Mouse (Mus musculus) gastrocnemius, postnatal 36 days (tissue): Measurements from ENCODE around the gene Gm21663. TPM values are rescaled to one million over a fixed set of nuclear protein-coding genes. Genes with fewer than 3 reads are reported as not detected.
"Not testable (repeated sequence)": the region's sequence is repeated elsewhere in the genome, so short reads cannot be mapped to it uniquely, and the experiment has no call there.

Experiments used
- DNase-seq, 2 experiments: peaks; one replicate each; pipeline ENCODE4 v3.0.0; 2022
- intact Hi-C: fragments of 180-260 bp; cut with DNase I; formaldehyde crosslinking; loops from one replicate; pipeline ENCODE4 v1.15.1; 2025
- long read RNA-seq, 2 experiments: library from polyadenylated mRNA; stranded (forward); transcript quantifications; one replicate each; pipeline ENCODE4 v2.0.0; 2021
- total RNA-seq, 2 experiments: library from RNA; stranded (reverse); gene quantifications; 2 replicates each; pipeline ENCODE4 v1.2.3; 2021

The Gm21663 gene
- total RNA-seq: not detected
- long read RNA-seq, experiment 1: 0 reads
- long read RNA-seq, experiment 2: 0 reads

- DNase-seq, intact Hi-C loops: not testable (repeated sequence)
These were observed at the start of gene Gm21663 for GRCm38 (mm10) chr5:25942281-25942680. Gm21663 (minus strand) TSS chr5:25942381.

GRCm38 (mm10) chr5:25988550-25988949 is 46.4 kb upstream of the Gm21663 start, which contains the start of gene Gm21698:
Gm21698 (minus strand) TSS chr5:25988650.
- intact Hi-C loops, DNase-seq: not testable (repeated sequence)

DNA sequence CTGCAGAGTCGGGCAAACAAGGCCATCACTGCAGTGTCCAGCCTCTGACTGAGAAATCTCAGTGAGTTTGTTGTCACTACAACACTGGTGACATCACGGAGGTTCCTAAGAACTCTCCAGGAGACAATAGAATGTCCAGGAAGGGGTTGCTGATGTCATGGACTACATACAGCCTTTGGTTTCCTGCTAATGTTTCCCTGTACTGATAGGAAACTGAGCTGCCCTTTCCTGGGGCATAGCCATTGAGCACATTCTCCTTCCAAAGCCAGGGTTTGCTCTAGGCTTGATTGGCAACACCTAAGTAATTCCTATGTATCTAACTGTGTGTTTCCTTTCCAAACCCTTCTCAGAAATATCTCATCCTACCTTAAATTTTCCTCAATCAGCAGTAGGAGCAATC is 30.4 kb upstream of the Gm21663 start, which contains the start of gene Gm21680:
Gm21680 (minus strand) TSS at position 101 of the 400 bp plus-strand sequence.
- intact Hi-C loops, DNase-seq: not testable (repeated sequence)

GRCm38 (mm10) chr5:25957050-25957449 is 14.9 kb upstream of the Gm21663 start:
- intact Hi-C loops, DNase-seq: not testable (repeated sequence)

- DNase-seq, intact Hi-C loops: not testable (repeated sequence)
These were observed 14.4 kb upstream of the Gm21663 start for GRCm38 (mm10) chr5:25956611-25957010.

DNA sequence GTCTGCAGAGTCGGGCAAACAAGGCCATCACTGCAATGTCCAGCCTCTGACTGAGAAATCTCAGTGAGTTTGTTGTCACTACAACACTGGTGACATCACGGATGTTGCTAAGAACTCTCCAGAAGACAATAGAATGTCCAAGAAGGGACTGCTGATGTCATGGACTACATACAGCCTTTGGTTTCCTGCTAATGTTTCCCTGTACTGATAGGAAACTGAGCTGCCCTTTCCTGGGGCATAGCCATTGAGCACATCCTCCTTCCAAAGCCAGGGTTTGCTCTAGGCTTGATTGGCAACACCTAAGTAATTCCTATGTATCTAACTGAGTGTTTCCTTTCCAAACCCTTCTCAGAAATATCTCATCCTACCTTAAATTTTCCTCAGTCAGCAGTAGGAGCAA is 12.1 kb upstream of the Gm21663 start, which contains the start of gene Gm21671:
Gm21671 (minus strand) TSS at position 101 of the 400 bp plus-strand sequence.
- intact Hi-C loops, DNase-seq: not testable (repeated sequence)

- intact Hi-C loops, DNase-seq: not testable (repeated sequence)
These were observed 3.2 kb upstream of the Gm21663 start for GRCm38 (mm10) chr5:25945391-25945790.

DNA sequence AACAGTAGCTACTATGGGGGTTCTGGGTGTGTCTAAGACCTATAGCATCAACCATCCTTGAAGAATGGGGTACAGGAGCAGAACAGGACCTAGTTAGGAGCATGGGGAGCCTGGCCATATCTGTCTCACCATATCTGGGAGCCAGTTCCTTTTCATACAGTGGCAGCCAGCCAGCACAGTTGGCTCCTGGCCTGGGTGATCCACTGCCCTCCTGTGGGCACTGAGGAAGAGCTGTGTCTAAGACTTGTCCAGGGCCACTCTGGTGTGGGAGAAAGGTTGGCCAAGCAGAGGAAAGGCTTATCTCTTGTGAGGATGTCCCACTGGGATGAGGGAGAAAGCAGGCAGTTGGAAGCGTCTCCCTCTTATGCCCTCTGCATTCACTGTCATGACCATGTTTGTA is 50.9 kb downstream of the Gm21663 start:
- DNase-seq: no peak
- intact Hi-C loops: no loop called here

GRCm38 (mm10) chr5:25889746-25890382 is 52.3 kb downstream of the Gm21663 start:
- intact Hi-C loops: no loop called here
- DNase-seq: no peak

DNA sequence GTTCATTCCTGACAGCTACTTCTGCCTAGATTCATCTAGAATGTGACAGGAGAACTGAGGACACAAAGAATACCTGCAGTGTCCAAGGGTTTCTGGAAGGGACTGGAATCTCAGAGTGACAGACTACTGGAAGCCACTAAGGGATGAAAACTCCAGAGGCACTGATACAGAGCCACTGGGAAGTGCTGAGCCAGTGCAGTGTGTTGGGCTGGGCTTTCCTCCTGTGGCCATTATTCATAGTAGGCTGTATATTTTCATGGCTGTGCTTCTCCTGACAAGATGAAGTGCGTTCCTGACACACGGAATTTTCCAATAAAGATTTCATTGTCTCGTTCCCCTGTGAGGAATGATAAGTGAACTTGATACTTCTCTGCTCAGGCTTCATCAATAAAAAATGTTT is 55.5 kb downstream of the Gm21663 start:
- no peak for DNase-seq
- intact Hi-C loops: no loop called here

Other genes starting within 250 kb of the Gm21663 start
- gene Xrcc2, start 236.6 kb downstream of the Gm21663 start, total RNA-seq: 1 to 10 TPM; 2.5 to 2.9 TPM
- gene Actr3b, start 182.4 kb downstream of the Gm21663 start, total RNA-seq: 1 to 10 TPM; 1.7 to 6.6 TPM
- not detected for gene Gm21671, start 12.0 kb upstream of the Gm21663 start, total RNA-seq
- not detected for gene Gm21680, start 30.3 kb upstream of the Gm21663 start, total RNA-seq
- gene Gm21698, start 46.3 kb upstream of the Gm21663 start, total RNA-seq: not detected
- gene Gm1979, start 62.4 kb upstream of the Gm21663 start, total RNA-seq: not detected
- gene Gm5862, start 80.5 kb upstream of the Gm21663 start, total RNA-seq: not detected
- gene Speer4a, start 97.2 kb upstream of the Gm21663 start, total RNA-seq: not detected
- not detected for gene Gm7347, start 116.2 kb upstream of the Gm21663 start, total RNA-seq
- not detected for gene Gm10471, start 146.9 kb upstream of the Gm21663 start, total RNA-seq
- gene 5031410I06Rik, start 163.0 kb upstream of the Gm21663 start, total RNA-seq: not detected
- gene Gm10220, start 179.0 kb upstream of the Gm21663 start, total RNA-seq: not detected